Mouse (Mus musculus): ENCODE results near the gene Trak1. TPM values are rescaled to one million over a fixed set of nuclear protein-coding genes. Genes with fewer than 3 reads are reported as not detected.

Trak1 gene
- polyA plus RNA-seq, 1 experiment: 35.9 TPM

DNA sequence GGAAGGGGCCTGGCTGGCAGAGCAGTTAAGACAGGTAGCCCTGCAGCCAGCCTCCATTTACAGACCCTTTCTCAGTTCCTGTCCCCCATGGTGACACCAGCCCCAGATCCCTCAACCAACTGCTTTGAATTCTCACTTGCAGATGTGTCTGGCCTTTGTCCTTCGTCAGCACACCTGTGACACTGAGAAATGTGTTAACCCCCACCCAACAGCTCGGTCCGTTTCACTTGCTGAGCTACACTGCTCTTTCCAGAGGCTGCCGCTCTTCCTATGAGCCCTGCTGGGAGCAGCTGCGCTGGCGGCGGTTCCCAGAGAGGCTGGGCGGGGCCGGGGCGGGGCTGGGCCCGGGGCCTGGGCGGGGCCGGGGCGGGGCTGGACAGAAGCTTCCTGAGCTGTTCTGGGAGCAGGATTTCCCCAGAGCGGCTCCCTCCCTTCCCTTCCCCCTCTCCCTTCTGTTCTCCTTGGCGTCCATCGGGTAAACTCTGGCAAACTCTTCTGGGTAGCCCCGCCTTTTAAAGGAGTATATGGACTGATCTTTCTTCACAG is 74.1 kb downstream of the Trak1 start:
- DNase-seq (ENCODE audit: low spot score): no peak

DNA sequence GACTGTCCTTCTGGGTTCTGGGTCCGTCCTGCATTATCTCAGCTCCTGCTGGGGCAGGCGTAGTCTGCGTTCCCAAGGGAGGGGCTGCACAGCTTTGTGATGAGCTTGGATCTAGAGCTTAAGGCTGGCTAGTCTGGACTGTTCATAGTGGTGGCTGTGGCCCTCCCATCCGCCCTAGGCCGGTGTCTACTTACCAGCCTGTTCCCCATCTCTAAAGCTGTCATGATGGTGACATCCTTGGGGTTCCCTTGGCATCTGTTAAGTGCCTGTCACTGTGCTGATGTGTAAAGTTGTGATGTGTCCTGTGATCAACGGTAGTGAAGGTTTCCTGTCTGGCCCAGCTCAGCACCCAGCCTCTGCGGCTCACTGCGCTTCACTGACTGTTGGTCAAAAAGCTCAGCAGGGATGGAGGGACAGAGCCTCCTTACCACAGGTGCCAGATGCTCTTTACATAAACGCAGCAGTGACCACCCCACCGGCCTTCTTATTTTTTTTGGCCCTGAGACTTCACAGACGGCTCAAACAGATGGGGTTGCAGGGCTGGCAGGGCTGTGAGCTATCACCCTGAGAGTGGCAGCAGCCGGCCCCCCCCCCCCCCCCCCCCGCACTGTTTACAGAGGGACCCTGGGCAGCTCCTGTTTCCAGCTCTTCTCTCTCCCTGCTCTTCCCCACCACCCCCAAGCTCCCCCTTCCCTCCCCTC is 74.8 kb downstream of the Trak1 start:
- no peak for DNase-seq (ENCODE audit: low spot score)

DNA sequence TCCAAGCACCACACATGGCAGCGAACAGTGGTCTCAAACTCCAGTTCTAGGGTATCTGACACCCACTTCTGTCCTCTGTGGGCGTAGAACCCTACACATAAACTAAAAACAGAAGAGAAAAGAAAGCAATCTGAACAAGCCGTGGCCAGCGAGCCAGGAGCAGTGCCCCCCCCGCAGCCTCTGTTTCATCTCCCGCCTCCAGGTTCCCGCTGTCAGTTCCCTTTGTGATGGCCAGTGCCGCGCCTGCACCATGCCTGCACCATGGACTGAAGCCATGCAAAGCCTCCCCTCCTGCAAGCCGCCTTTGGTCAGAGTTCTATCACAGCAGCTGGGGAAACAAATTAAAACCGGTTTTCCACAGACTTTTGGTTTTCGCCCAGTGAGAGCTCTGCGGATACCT is 75.8 kb downstream of the Trak1 start:
- no peak for DNase-seq (ENCODE audit: low spot score)

DNA sequence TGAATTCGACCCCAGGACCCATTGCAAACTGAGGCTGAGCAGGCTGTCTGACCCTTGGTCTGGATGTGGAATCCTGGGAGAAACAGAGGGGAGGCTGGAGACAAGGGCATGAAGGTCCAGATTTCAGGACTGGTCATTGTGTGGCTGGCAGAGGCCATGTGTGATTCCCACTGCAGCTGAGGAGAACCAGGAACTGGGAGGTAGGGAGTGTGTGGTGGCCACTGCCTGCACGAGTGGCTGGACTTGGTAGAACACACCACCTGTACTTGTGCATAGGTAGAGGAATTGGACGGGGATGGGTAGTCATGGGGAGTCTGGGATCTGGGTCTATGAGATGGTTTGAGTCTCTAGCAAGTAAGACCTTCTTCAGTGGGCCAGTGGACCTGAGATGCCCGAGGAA is 76.2 kb downstream of the Trak1 start:
- no peak for DNase-seq (ENCODE audit: low spot score)

DNA sequence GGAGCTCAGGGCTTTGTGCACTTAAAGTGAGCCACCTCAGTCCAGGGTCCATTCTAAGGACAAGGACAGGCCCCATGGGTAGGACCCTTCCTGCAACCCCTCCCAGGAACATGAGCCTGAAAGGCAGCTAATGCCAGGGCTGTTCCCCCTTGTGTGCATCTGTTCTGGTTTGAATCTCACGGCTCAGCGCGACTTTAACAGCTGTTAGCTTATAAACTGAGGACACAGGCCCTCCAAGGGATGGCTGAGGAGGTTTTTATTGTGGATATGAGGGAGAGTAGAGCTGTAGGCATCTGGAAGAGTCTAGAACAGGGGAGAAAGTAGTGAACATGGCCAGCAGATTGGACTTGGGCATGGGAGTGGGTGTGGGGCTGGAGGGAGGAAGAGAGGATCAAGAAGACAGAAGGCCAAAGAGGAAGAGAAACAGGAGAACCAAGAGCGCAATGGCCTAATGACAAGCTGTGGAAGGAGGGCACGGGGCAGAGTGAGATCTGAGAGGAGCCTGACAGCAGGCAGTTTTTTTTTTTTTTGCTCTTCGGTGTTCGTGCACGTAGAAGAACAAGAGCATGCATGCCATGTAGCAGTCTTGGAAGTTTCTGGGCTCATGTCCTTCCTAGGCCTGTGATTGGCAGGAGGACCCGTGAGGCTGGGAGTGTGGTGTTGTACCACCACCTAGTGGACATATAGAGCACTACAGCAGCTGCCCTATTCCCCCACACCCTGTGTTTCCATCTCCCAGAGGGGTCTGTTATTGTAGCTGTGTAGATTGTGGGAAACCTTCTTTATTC is 77.0 kb downstream of the Trak1 start:
- DNase-seq (ENCODE audit: low spot score): no peak

DNA sequence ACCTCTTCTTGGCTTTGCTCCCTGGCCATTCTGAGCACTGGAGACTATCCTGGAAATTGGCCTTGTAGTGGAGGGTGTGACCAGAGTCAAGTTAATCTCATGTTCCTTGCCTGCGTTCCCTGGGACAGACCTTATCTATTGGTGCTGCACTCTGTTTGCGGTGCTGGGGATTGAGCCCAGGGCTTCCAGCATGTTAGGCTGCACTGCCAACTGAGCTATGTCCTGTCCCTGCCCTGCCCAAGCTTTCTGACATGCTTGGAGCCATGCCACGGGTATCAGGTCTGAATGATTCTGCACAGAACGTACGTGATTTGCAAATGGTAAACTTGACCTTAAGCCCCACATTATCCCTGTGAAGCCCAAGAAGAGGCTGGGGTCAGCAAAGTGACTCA is 77.6 kb downstream of the Trak1 start:
- no peak for DNase-seq (ENCODE audit: low spot score)

DNA sequence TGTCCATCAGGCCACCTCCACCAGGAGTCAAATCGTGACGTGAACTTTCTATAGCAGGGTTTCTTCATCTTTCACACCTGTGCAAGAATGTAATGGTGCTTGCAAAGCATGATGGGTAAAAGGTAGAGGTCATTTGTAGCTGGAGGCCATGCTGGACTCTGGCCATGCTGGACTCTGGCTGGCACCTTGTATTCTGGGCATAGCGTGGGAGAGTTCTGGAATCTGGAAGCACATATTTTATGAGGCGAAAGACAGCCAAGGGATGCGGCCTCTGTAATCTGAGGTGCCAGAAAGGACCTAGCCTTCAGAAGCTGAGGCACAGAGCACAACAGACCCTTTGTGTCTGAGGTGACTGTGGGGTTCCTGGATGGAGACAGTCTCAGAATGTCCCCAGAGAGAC is 78.8 kb downstream of the Trak1 start:
- no peak for DNase-seq (ENCODE audit: low spot score)

DNA sequence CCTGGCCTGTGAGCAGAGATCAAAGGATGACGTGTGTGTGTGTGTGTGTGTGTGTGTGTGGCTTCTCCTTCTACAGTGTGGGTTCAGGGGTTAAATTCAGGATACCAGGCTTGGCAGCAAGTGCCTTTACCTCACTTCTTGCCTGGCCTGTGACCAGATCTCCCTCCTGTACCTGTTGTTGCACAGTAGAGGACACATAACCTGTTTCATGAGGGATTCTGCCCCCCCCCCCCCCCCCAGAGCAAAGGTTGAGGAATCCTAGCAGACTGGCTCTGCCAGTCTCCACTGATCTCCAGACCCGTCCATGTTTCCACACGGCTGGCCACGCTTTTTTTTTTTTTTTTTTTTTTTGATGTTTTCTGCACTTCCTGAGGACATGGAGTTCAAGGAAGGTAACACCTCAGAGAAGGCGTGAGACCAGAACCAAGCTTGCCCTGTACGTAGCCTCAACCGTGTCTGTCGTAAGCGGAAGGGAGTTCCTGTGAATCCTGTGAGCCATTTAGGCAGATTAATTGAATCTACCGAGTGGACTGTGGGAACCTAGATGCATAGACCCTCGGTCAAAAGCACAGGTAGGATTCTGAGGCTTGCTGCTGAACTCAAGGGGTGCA is 83.1 kb downstream of the Trak1 start:
- no peak for DNase-seq (ENCODE audit: low spot score)

DNA sequence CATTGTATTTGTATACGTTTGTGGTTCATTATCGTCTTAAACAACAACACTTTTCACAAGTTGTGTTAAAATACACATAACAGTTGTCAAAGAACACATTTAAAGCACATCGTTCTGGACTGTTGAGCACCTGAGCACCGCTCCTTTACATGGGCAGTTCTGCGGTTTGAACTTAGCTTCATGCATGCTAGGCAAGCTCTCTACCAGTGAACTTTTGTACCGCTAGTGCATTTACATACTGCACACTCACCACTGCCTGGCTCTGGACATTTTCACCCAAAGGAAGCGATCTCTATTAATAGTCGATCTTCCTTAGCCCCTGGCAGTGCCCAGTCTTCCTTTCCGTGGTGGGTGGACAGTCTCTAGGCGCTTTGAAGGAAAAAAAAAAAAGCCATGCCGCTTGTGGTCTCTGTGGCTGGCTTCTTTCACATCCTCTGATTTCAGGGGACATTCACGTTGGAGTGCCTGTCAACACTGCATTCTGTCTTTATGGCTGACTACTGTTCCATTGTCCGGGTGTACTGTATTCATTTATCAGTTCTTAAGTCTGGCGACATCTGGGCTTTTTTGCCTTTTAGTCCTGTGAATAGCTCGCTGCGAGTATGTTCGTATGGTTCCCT is 84.5 kb downstream of the Trak1 start:
- no peak for DNase-seq (ENCODE audit: low spot score)

DNA sequence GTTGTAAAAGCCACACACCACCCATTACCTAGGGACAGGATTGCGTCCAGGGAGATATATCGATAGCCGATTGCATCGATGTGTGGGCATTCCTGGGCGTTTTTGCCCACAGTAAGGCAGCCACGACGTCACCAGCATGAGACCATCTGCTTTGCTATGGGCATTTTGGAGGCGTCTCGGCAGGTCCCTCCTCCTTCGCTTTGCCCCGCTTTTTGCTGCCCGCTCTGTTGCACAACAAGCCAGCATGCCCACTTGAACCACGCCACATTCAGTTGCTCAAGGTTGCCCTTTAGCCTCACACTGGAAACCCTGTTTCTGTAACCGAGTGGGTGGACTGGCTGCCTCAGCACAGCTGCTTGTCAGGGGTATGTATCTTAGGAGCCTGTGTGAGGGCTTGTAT is 85.3 kb downstream of the Trak1 start:
- DNase-seq (ENCODE audit: low spot score): no peak

DNA sequence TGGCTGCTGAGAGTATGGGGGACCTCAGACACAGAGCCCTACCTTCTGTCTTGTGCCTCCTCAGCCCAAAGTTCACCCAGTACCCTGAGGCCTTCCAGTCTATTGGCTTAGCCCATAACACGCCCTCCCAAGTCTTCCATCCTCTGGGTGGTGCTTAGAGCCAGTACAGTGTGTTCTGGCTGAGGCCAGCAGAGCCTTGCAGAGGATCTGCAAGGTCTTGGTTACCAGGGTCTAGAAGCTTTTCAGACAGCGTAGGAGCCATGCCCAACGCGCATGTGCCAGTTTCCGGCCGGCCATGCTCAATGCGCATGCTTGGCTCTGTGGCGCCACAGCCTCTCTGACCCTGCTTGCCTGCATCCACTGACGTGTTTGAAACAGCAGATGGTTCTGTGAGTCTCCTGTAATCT is 85.9 kb downstream of the Trak1 start:
- DNase-seq (ENCODE audit: low spot score): no peak

DNA sequence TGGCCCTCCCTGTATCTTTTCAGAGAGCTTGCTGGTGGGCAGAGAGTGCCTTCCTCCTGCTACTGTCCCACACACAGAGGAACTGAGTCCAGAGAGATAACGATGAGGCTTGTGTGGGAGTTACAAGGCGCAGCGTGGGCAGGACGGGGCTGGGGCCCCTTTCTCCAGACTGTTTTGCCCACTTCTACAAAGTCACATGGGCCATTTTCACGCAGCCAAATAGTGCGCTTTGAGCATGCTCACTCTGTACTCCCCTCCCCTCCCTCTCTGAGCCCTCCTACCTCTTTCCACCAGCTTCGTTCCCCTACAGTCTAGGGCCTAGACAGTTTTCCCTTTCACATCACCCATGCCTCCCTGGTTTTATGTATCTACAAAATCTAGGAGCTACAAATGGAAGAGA is 87.3 kb downstream of the Trak1 start:
- DNase-seq (ENCODE audit: low spot score): no peak

DNA sequence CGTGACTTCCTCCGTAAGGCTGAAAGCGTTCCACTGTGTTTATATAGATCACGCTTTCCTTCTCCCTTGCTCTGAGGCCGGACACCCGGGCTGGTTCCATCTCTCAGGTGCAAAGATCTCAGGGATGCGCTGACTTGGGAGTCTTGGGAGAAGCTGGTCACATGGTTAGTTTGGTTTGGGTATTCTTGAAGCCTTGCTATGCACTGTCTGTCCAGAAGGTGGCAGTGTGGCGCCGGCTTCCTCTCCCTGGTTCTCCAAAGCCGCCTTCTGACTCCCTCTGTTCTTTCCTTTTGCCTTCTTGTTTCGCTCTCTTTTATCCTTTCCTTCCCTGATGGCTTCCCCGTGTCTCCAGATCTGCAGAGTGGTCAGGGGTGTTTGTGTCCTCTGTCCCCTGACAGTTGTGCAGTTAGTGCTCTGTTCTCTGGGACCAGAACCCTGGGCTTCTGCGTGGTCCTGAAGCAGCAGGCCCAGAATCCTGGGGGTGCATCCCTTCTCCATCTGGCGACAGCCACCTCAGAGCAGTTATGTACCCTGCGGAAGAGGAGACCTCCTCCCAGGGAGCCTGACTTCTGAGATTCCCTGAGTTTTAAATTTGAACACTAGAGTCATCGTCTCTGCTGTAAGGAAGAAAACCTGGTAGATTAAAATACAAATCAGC is 87.9 kb downstream of the Trak1 start:
- DNase-seq (ENCODE audit: low spot score): no peak

DNA sequence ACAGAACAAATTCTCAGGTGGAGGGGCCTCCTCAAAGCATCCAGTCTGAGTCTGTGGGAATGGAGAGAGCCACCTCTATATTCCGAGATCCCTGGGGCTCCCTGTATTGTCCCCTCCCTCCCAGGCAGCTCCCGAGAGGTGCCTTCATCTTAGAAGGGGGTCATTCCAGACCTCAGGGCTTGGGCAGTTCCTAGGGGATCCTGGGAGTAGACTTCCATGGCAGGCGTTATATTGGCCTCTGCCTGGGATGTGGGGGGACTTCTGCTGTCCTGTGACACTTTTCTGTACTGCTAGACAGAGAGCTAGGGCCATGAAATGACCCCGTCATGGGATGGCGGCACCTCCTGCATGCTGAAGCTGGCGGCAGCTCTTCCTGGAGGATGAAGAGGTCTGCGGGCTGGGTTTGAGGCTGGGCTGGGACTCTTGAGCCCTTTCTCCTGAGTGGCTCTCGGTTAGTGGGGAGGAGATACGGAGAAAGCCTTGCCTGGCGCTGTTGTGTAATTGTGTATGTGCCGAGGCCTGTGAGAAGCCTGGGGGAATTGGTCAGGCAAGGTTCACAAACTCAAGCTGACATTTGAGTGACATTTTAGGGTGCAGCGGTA is 88.5 kb downstream of the Trak1 start:
- DNase-seq (ENCODE audit: low spot score): no peak

DNA sequence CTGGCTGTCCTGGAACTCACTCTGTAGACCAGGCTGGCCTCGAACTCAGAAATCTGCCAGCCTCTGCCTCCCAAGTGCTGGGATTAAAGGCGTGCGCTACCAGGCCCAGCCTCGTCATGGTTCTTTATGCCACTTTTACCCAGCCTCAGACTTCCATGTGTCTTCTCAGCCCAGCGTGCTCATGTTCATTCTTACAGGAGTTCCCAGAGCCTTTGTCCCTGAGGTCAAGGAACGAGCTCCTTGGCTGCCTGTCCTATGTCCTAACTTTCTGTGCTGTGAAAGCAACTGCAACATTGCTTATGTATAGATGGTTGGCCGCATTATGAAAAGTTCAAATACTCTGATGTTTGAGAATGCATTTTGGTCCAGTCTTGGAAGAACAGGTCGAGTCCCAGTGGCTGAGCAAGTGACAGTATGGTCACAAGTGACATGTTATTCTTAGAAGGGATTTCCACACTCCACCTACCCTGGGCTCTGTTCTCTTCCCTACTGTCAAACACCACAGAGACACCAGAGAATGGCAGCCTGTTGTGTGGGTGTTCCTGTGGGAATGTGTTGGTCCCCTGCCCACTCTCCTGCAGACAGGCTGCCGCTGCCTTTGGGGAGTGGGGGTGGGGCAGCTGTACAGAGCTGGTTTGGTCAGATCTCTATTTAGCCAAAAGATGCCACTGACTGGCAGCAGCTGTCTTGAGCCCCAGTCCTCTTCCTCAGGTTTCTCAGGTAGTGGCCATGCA is 90.4 kb downstream of the Trak1 start:
- no peak for DNase-seq (ENCODE audit: low spot score)

DNA sequence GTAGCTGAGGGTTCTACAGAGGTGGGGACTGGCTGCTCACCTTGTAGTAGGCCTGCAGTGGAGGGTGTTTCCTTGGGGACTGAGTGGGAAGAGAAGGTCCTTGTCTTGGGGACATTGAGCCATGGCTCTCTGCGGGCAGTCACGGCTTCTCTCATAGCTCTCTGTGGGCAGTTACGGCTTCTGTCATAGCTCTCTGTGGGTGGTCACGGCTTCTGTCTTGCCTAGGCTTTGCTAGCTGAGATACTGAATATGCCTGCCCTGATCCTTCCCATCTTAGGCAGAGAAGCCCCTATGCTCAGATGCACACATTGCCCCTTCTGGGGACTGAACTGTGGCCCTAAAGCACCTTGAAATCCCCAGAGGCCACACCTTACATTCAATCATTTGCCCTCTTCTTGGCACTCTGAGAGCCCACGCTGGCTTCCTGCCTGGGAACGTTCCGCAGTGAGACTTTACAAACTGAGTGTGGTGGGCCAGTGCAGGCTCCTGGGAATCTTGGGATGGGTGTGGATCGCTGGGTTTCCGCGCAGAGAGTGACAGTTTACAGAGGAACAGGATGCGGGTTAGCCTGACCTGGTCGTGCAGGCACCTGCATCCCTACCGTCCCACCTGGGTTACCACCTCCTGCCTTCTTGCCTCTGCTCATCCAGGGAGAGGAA is 91.1 kb downstream of the Trak1 start:
- no peak for DNase-seq (ENCODE audit: low spot score)

DNA sequence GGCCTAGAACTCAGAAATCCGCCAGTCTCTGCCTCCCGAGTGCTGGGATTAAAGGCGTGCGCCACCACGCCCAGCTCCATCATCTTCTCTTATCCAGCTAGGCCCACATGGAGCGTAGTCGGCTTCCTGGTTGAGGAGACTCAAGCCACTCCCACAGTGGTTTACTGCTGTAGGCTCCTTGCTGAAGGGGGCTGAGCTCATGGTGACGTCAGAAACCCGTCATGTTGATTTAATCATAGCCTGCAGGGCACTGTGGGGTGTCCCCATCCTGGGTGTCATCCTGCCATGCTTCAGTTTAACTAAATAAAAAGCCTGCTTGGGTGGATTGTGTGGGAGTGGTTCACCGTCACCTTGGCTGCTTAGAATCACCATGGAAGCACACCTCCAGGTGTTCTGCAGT is 92.0 kb downstream of the Trak1 start:
- DNase-seq (ENCODE audit: low spot score): no peak

DNA sequence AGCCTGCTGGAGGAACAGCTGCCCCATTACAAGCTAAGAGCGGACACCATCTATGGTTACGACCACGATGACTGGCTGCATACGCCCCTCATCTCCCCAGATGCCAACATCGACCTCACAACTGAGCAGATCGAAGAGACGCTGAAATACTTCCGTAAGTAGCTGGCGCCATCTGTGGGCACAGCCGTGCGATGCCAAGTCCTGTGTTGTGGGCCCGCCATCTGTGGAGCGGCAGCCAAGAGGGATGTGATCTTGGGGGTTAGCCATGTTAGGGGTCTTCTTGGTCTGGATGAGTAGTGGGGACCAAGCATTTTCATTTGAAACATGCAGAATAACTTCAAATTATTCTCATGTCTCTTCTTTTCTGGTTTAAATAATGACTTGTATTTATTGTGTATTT is 94.6 kb downstream of the Trak1 start:
- no peak for DNase-seq (ENCODE audit: low spot score)

DNA sequence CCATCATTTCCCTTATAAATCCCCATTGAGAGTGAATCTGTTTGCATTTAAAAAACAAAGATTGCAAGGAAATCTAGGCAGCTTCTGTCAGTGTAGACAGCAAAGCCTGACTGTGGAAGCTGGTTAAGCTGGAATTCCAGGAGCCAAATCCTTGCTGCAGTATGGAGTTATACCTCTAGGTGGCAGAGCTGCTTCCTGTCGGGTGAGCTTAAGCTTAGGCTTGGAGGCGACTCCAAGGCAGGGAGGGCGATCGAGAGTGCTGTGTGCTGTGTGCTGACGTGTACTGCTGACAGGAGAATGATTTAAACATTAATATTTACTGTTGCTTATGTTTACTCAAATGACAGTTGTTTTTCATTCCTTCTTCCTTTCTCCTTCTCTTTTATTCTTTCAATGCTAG is 95.1 kb downstream of the Trak1 start:
- DNase-seq (ENCODE audit: low spot score): no peak

DNA sequence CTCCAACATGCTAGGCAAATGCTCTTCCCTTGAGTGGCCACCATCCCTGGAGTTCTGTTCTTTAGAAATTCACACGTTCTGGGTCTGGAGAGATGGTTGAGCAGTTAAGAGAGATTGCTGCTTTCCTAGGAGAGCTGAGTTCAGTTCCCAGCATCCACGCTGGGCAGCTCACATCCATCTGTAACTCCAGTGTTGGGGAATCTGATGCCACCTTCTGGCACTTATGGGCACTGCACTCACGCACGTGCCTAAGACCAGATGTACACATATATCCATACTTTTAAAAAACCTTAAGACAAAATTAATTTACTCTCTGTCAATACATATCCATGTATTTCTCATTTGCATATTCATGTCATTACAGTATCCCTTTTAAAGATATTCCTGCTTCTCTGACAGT is 95.8 kb downstream of the Trak1 start:
- DNase-seq (ENCODE audit: low spot score): no peak

All from urinary bladder, adult 2 months (tissue).